Mouse (Mus musculus) MEL (cell line): ENCODE results near the gene Lmntd2. TPM values are rescaled to one million over a fixed set of nuclear protein-coding genes. Genes with fewer than 3 reads are reported as not detected.

Experiments
- DNase-seq: peaks from one replicate; pipeline ENCODE4 v3.0.0; 2011; ENCODE audit warnings: low read depth, low spot score
- H3K27ac ChIP-seq: 2 replicates; pipeline ENCODE4 v1.5.1; 2012; ENCODE audit warnings: low read depth, mild to moderate bottlenecking, control low read depth, low read length, moderate library complexity; ENCODE audit not compliant: control insufficient read depth
- H3K27me3 ChIP-seq, 2 experiments: fragments of 150-350 bp in 1 of 2; sonication (generic) in 1 of 2; 2 replicates each; pipeline ENCODE4 v1.6.1; 2012; ENCODE audit warnings: low read length in 2 of 2, mild to moderate bottlenecking in 2 of 2, improper control_type of control experiment in 1 of 2, moderate library complexity in 1 of 2; ENCODE audit not compliant: insufficient read depth in 2 of 2, control insufficient read depth in 1 of 2
- H3K36me3 ChIP-seq, 2 experiments: 2 replicates each; pipeline ENCODE4 v1.6.1; 2012 to 2014; ENCODE audit warnings: low read length in 2 of 2, improper control_type of control experiment in 1 of 2, inconsistent platforms in 1 of 2, mild to moderate bottlenecking in 1 of 2; ENCODE audit not compliant: insufficient read depth in 2 of 2, control insufficient read depth in 1 of 2
- H3K4me1 ChIP-seq, 2 experiments: fragments of 150-350 bp in 1 of 2; sonication (generic) in 1 of 2; 2 replicates each; pipeline ENCODE4 v1.6.1; 2012; ENCODE audit warnings: low read length in 2 of 2, improper control_type of control experiment in 1 of 2, mild to moderate bottlenecking in 1 of 2; ENCODE audit not compliant: insufficient read depth in 2 of 2, control insufficient read depth in 1 of 2
- H3K4me3 ChIP-seq, 2 experiments: fragments of 150-350 bp in 1 of 2; sonication (generic) in 1 of 2; 2 replicates each; pipeline ENCODE4 v1.5.1; 2012; ENCODE audit warnings: low read depth in 2 of 2, low read length in 2 of 2, mild to moderate bottlenecking in 2 of 2, moderate library complexity in 2 of 2, control low read depth in 1 of 2, improper control_type of control experiment in 1 of 2; ENCODE audit not compliant: control insufficient read depth in 1 of 2, insufficient read depth in 1 of 2
- H3K79me2 ChIP-seq: 2 replicates; pipeline ENCODE4 v1.6.1; 2012; ENCODE audit warnings: mild to moderate bottlenecking, low read length, moderate library complexity; ENCODE audit not compliant: control insufficient read depth, poor library complexity, insufficient read depth
- H3K9ac ChIP-seq: 2 replicates; pipeline ENCODE4 v1.6.1; 2012; ENCODE audit warnings: low read depth, mild to moderate bottlenecking, control low read depth, low read length, moderate library complexity; ENCODE audit not compliant: control insufficient read depth, poor library complexity, severe bottlenecking
- H3K9me3 ChIP-seq: fragments of 150-350 bp; sonication (generic); replicated peaks from 2 replicates; pipeline ENCODE4 v1.6.1; 2012; ENCODE audit warnings: mild to moderate bottlenecking, low read length, improper control_type of control experiment, moderate library complexity; ENCODE audit not compliant: insufficient read depth
- BHLHE40 ChIP-seq: IDR thresholded peaks from 2 replicates; pipeline ENCODE4 v1.6.1; 2012; ENCODE audit warnings: low read depth, mild to moderate bottlenecking, inconsistent platforms, low read length, improper control_type of control experiment, borderline replicate concordance
- CHD1 ChIP-seq: IDR thresholded peaks from 2 replicates; pipeline ENCODE4 v1.6.1; 2012; ENCODE audit warnings: low read depth, mild to moderate bottlenecking, inconsistent platforms, low read length, improper control_type of control experiment
- CHD2 ChIP-seq: IDR thresholded peaks from 2 replicates; pipeline ENCODE4 v1.6.1; 2011; ENCODE audit warnings: low read length, improper control_type of control experiment
- ELF1 ChIP-seq: IDR thresholded peaks from 2 replicates; pipeline ENCODE4 v1.6.1; 2014; ENCODE audit warnings: low read depth, mild to moderate bottlenecking, inconsistent platforms, low read length, improper control_type of control experiment, moderate library complexity
- EP300 ChIP-seq, 2 experiments: IDR thresholded peaks; 2 replicates each; pipeline ENCODE4 v1.6.1; 2011; ENCODE audit warnings: improper control_type of control experiment in 2 of 2, low read length in 2 of 2, low read depth in 1 of 2, mild to moderate bottlenecking in 1 of 2
- ETS1 ChIP-seq: IDR thresholded peaks from 2 replicates; pipeline ENCODE4 v1.6.1; 2012; ENCODE audit warnings: low read depth, mild to moderate bottlenecking, inconsistent platforms, low read length, improper control_type of control experiment, moderate library complexity
- GABPA ChIP-seq: IDR thresholded peaks from 2 replicates; pipeline ENCODE4 v1.6.1; 2012; ENCODE audit warnings: low read depth, mild to moderate bottlenecking, inconsistent platforms, low read length, improper control_type of control experiment, moderate library complexity
- GATA1 ChIP-seq: IDR thresholded peaks from 2 replicates; pipeline ENCODE4 v1.6.1; 2011; ENCODE audit warnings: low read depth, low read length, improper control_type of control experiment
- HCFC1 ChIP-seq: IDR thresholded peaks from 2 replicates; pipeline ENCODE4 v1.6.1; 2012; ENCODE audit warnings: low read depth, mild to moderate bottlenecking, inconsistent platforms, low read length, improper control_type of control experiment, moderate library complexity
- JUND ChIP-seq: IDR thresholded peaks from 2 replicates; pipeline ENCODE4 v1.6.1; 2011; ENCODE audit warnings: low read depth, mild to moderate bottlenecking, improper control_type of control experiment, low read length
- KAT2A ChIP-seq: conservative IDR thresholded peaks from 2 replicates; pipeline ENCODE4 v1.6.1; 2012; ENCODE audit warnings: low read depth, low read length, improper control_type of control experiment, inconsistent platforms
- MAX ChIP-seq: IDR thresholded peaks from 2 replicates; pipeline ENCODE4 v1.6.1; 2011; ENCODE audit warnings: low read length, improper control_type of control experiment
- MEF2A ChIP-seq: IDR thresholded peaks from 2 replicates; pipeline ENCODE4 v1.6.1; 2014; ENCODE audit warnings: low read depth, mild to moderate bottlenecking, inconsistent platforms, low read length, improper control_type of control experiment; ENCODE audit not compliant: poor library complexity, insufficient replicate concordance, severe bottlenecking; ENCODE audit errors: extremely low read depth
- MXI1 ChIP-seq: IDR thresholded peaks from 2 replicates; pipeline ENCODE4 v1.6.1; 2011; ENCODE audit warnings: mild to moderate bottlenecking, low read depth, low read length, improper control_type of control experiment
- MYB ChIP-seq: IDR thresholded peaks from 2 replicates; pipeline ENCODE4 v1.6.1; 2011; ENCODE audit warnings: mild to moderate bottlenecking, low read depth, low read length, improper control_type of control experiment
- MYC ChIP-seq: IDR thresholded peaks from 2 replicates; pipeline ENCODE4 v1.6.1; 2011; ENCODE audit warnings: low read depth, mild to moderate bottlenecking, low read length, improper control_type of control experiment, moderate library complexity
- NELFE ChIP-seq: IDR thresholded peaks from 2 replicates; pipeline ENCODE4 v1.6.1; 2011; ENCODE audit warnings: low read depth, low read length, improper control_type of control experiment
- POLR2AphosphoS2 ChIP-seq: IDR thresholded peaks from 2 replicates; pipeline ENCODE4 v1.6.1; 2011; ENCODE audit warnings: low read length, improper control_type of control experiment
- RCOR1 ChIP-seq: IDR thresholded peaks from 2 replicates; pipeline ENCODE4 v1.6.1; 2012; ENCODE audit warnings: low read depth, mild to moderate bottlenecking, inconsistent platforms, low read length, improper control_type of control experiment
- SIN3A ChIP-seq: IDR thresholded peaks from 2 replicates; pipeline ENCODE4 v1.6.1; 2012; ENCODE audit warnings: low read length, improper control_type of control experiment, inconsistent platforms
- SMC3 ChIP-seq: IDR thresholded peaks from 2 replicates; pipeline ENCODE4 v1.6.1; 2011; ENCODE audit warnings: low read depth, low read length, improper control_type of control experiment
- TAL1 ChIP-seq: IDR thresholded peaks from 2 replicates; pipeline ENCODE4 v1.6.1; 2012; ENCODE audit warnings: mild to moderate bottlenecking, inconsistent platforms, low read length, moderate library complexity, mixed read lengths
- TBP ChIP-seq: IDR thresholded peaks from 2 replicates; pipeline ENCODE4 v1.8.0; 2011; ENCODE audit warnings: low read depth, low read length, improper control_type of control experiment
- TCF12 ChIP-seq: IDR thresholded peaks from 2 replicates; pipeline ENCODE4 v1.6.1; 2014; ENCODE audit warnings: low read depth, mild to moderate bottlenecking, inconsistent platforms, low read length, improper control_type of control experiment, moderate library complexity
- UBTF ChIP-seq: IDR thresholded peaks from 2 replicates; pipeline ENCODE4 v1.6.1; 2012; ENCODE audit warnings: low read depth, mild to moderate bottlenecking, inconsistent platforms, low read length, improper control_type of control experiment, moderate library complexity, borderline replicate concordance; ENCODE audit not compliant: insufficient read depth
- USF2 ChIP-seq, 2 experiments: IDR thresholded peaks; 2 replicates each; pipeline ENCODE4 v1.6.1; 2011 to 2012; ENCODE audit warnings: improper control_type of control experiment in 2 of 2, low read length in 2 of 2, borderline replicate concordance in 1 of 2, inconsistent platforms in 1 of 2, low read depth in 1 of 2, mild to moderate bottlenecking in 1 of 2; ENCODE audit not compliant: insufficient read depth in 1 of 2
- ZC3H11A ChIP-seq: IDR thresholded peaks from 2 replicates; pipeline ENCODE4 v1.6.1; 2012; ENCODE audit warnings: low read depth, mild to moderate bottlenecking, inconsistent platforms, low read length, improper control_type of control experiment
- ZMIZ1 ChIP-seq: IDR thresholded peaks from 2 replicates; pipeline ENCODE4 v1.6.1; 2012; ENCODE audit warnings: low read depth, mild to moderate bottlenecking, inconsistent platforms, low read length, improper control_type of control experiment, moderate library complexity
- ZNF384 ChIP-seq: IDR thresholded peaks from 2 replicates; pipeline ENCODE4 v1.6.1; 2012; ENCODE audit warnings: low read depth, mild to moderate bottlenecking, inconsistent platforms, low read length, improper control_type of control experiment
- polyA plus RNA-seq, 2 experiments: library from polyadenylated mRNA; stranded (reverse) in 1 of 2; unstranded in 1 of 2; fragments of >175 nt in 1 of 2; fragments of >200 nt in 1 of 2; gene quantifications; 2 replicates each; pipeline versions ENCODE4 v1.2.1 to v1.2.4; 2012; ENCODE audit warnings: low replicate concordance in 2 of 2, low read depth in 1 of 2; ENCODE audit not compliant: insufficient read length in 2 of 2, insufficient read depth in 1 of 2, missing spikeins in 1 of 2
- total RNA-seq: library from RNA; depleted of rRNA; stranded (reverse); fragments of 300-350 nt; gene quantifications from 2 replicates; pipeline ENCODE4 v1.2.3, GENCODE M21; 2012

Gene Lmntd2
- total and polyA plus RNA-seq, 3 experiments = 0.43 TPM; not detected in 2

- H3K79me2 ChIP-seq = peaks cover 12% of the 10 kb centered on the region
- no peaks in the 10 kb centered on the region for H3K27me3 ChIP-seq
- H3K4me1 ChIP-seq = peaks cover 6 to 29% of the 10 kb centered on the region in 2 experiments; a peak in 3 of 4 replicates
- no peak overlapping the region for H3K9ac ChIP-seq
- no peaks in the 10 kb centered on the region for H3K9me3 ChIP-seq
- no peak overlapping the region for H3K4me3 ChIP-seq
- H3K36me3 ChIP-seq = peaks cover 0 to 18% of the 10 kb centered on the region in 2 experiments; a peak in 3 of 4 replicates
- DNase-seq = no peak
- no peak overlapping the region for H3K27ac ChIP-seq
- TF ChIP-seq ZNF384 = no peak
- TF ChIP-seq MEF2A = no peak
- TF ChIP-seq MYC = no peak
- TF ChIP-seq CHD1 = no peak
- no peak for TF ChIP-seq CHD2
- TF ChIP-seq POLR2AphosphoS2 = no peak
Measured at GRCm38 (mm10) chr7:141195754-141196153, 18.1 kb downstream of the Lmntd2 start.

GRCm38 (mm10) chr7:141194830-141195229, 19.1 kb downstream of the Lmntd2 start:
- DNase-seq = peak; percentile 95
- Histone ChIP-seq H3K27me3 (no peaks in the 10 kb centered on the region), H3K9ac (peak overlapping the region; percentile 82), H3K9me3 (no peaks in the 10 kb centered on the region), H3K79me2 (peaks cover 12% of the 10 kb centered on the region), H3K27ac (peak overlapping the region; percentile 76)
- TF ChIP-seq ZC3H11A (no peak), USF2 (IDR thresholded peaks at IDR 0.05; ENCODE audit: borderline replicate concordance in 1 of 2, insufficient read depth in 1 of 2, low read depth in 1 of 2, low read length in 2 of 2) (no peak), ETS1 (no peak), GATA1 (no peak), ZNF384 (peak; percentile 72), SMC3 (no peak), TBP (no peak), RCOR1 (no peak), SIN3A (peak; percentile 85), MAX (no peak), ZMIZ1 (no peak), NELFE (peak; percentile 55), TAL1 (no peak), EP300 (IDR thresholded peaks at IDR 0.05; ENCODE audit: low read depth in 1 of 2, low read length in 2 of 2) (no peak), JUND (no peak), GABPA (no peak), POLR2AphosphoS2 (no peak), BHLHE40 (no peak), CHD1 (no peak), TCF12 (no peak), MYB (no peak), ELF1 (peak; percentile 77), MYC (no peak), MXI1 (peak; percentile 86), HCFC1 (peak; percentile 58; the same call in 1 of the 2 replicates), CHD2 (no peak), UBTF (no peak), KAT2A (no peak)
- TF ChIP-seq, all 39 proteins: peak for 6
- Histone ChIP-seq H3K4me3 (peak overlapping the region; percentile 57 to 90), H3K36me3 (peaks cover 2 to 18% of the 10 kb centered on the region in 2 experiments; a peak in 3 of 4 replicates), H3K4me1 (peaks cover 6 to 29% of the 10 kb centered on the region in 2 experiments; a peak in 3 of 4 replicates)
